Mouse (Mus musculus): ENCODE data around the gene Slc34a2.

DNA sequence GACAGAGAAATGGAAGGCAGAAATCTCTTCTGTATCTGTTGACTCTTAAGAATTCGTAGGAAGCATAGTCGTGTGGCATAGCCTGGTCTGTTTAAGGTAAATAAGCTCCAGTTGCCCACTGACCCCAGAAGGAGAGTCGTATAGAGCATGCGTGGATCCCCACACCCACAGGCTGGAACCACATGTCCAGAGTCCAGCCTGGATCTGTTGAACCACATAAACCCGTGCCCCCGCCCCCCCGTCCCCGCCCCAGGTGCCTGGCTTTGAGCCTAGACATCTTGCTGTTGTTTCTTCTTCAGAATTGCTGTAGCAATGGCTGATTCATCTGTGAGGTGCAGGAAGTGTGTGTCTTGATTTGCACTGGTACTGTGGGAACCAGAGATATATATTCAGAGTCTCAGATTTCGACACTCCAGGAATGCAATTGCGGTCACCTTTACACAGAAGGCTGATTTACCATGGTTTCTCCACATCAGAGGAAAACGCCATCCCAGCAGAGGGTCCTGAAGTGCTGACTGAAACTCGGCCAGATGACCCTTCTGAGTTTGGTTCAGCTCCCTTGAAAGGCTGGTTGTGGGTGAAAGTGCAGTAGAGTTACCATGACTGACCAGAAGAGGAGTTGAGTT lies 64.1 kb downstream of the Slc34a2 start:
- TF ChIP-seq POLR2A (IDR thresholded peaks at IDR 0.05; ENCODE audit: control insufficient read depth, low read depth, low read length) (no peak), CTCF (IDR thresholded peaks at IDR 0.05; ENCODE audit: control insufficient read depth, insufficient read depth, insufficient replicate concordance, low read depth, low read length) (no peak)

All from testis, adult 2 months (tissue).